Mouse (Mus musculus) kidney, adult 2 months (tissue): Measurements from ENCODE around the gene Vmn1r193. TPM values are rescaled to one million over a fixed set of nuclear protein-coding genes. Genes with fewer than 3 reads are reported as not detected.

Experiments used
- DNase-seq: peaks from one replicate; pipeline ENCODE4 v3.0.0; 2021
- H3K27ac ChIP-seq: fragments of 200-500 bp; 2 replicates; pipeline ENCODE4 v1.5.1; 2012; ENCODE audit warnings: low read depth, low read length, control low read depth, inconsistent platforms; ENCODE audit not compliant: insufficient read depth
- H3K27me3 ChIP-seq: fragments of 200-500 bp; replicated peaks from 2 replicates; pipeline ENCODE4 v1.6.1; 2012; ENCODE audit warnings: mild to moderate bottlenecking, moderate library complexity, low read length, inconsistent platforms; ENCODE audit not compliant: control insufficient read depth, insufficient read depth
- H3K36me3 ChIP-seq: fragments of 200-500 bp; 2 replicates; pipeline ENCODE4 v1.6.1; 2012; ENCODE audit warnings: mild to moderate bottlenecking, moderate library complexity, low read length, inconsistent platforms; ENCODE audit not compliant: control insufficient read depth, insufficient read depth
- H3K4me1 ChIP-seq: fragments of 200-500 bp; 2 replicates; pipeline ENCODE4 v1.6.1; 2011; ENCODE audit warnings: low read length; ENCODE audit not compliant: control insufficient read depth, insufficient read depth
- H3K4me3 ChIP-seq: fragments of 200-500 bp; 2 replicates; pipeline ENCODE4 v1.5.1; 2011; ENCODE audit warnings: mild to moderate bottlenecking, low read depth, low read length, control low read depth; ENCODE audit not compliant: insufficient read depth
- CTCF ChIP-seq: fragments of 200-500 bp; conservative IDR thresholded peaks from 2 replicates; pipeline ENCODE4 v1.5.1; 2011; ENCODE audit warnings: low read depth, mild to moderate bottlenecking, control low read depth, low read length, moderate library complexity, mixed read lengths; ENCODE audit not compliant: insufficient read depth, insufficient read length
- POLR2A ChIP-seq: fragments of 200-500 bp; IDR thresholded peaks from one replicate; pipeline ENCODE4 v1.6.1; 2011; ENCODE audit warnings: low read depth, low read length, control low read depth
- WGBS: fragments of 180-500 bp; shearing (Covaris S2); methylation state at CpG from one replicate; pipeline ENCODE4 v1.1.7; 2018; 5-methylcytosine and 5-hydroxymethylcytosine counted together
- polyA plus RNA-seq: library from polyadenylated mRNA; depleted of rRNA; stranded (reverse); fragments of >200 nt; gene quantifications from 2 replicates; pipeline ENCODE4 v1.2.3, GENCODE M21; 2012; rRNA removed

Vmn1r193 gene
- polyA plus RNA-seq, 1 experiment: not detected

- 80% methylated on average over 1 of the region's 1 CpGs for WGBS
- H3K4me1 ChIP-seq: no peaks in the 10 kb centered on the region
- no peaks in the 10 kb centered on the region for H3K36me3 ChIP-seq
- no peak for DNase-seq
- H3K27me3 ChIP-seq: no peaks in the 10 kb centered on the region
- TF ChIP-seq CTCF: no peak
- no peak for TF ChIP-seq POLR2A
- no peak within 1 kb of the TSS for H3K4me3 ChIP-seq
- H3K27ac ChIP-seq: no peak within 1 kb of the TSS
Measured at GRCm38 (mm10) chr13:22183869-22184268, 39.1 kb downstream of the Vmn1r193 start, which contains the start of gene Vmn1r191. Gene Vmn1r191 (minus strand): TSS chr13:22183969.

- H3K27ac ChIP-seq: no peak overlapping the region
- H3K4me1 ChIP-seq: no peaks in the 10 kb centered on the region
- H3K27me3 ChIP-seq: no peaks in the 10 kb centered on the region
- TF ChIP-seq POLR2A: no peak
- no peak for TF ChIP-seq CTCF
- no peak overlapping the region for H3K4me3 ChIP-seq
- DNase-seq: peak; percentile 76
- H3K36me3 ChIP-seq: no peaks in the 10 kb centered on the region
- 84% methylated on average over 15 of the region's 15 CpGs for whole genome bisulfite sequencing
Measured at GRCm38 (mm10) chr13:22168416-22168815, 54.5 kb downstream of the Vmn1r193 start.

Other genes with a start within 250 kb of the Vmn1r193 start
- 0.04 and 0.06 TPM in 2 replicates for gene Pom121l2, start 242.0 kb downstream of the Vmn1r193 start, polyA plus RNA-seq
- gene Prss16, start 213.4 kb downstream of the Vmn1r193 start, polyA plus RNA-seq: 0.22 TPM in 1 of 2 replicates, not detected in the other
- 0.95 and 3.4 TPM in 2 replicates for gene Hist1h2ah, start 187.6 kb downstream of the Vmn1r193 start, polyA plus RNA-seq
- 4.2 and 6.0 TPM in 2 replicates for gene Hist1h2bk, start 187.3 kb downstream of the Vmn1r193 start, polyA plus RNA-seq
- gene Hist1h4i, start 181.8 kb downstream of the Vmn1r193 start, polyA plus RNA-seq: 10.5 and 12.5 TPM in 2 replicates
- 0.76 TPM in 1 of 2 replicates, not detected in the other for gene Hist1h2ag, start 180.2 kb downstream of the Vmn1r193 start, polyA plus RNA-seq
- 0.92 and 1.0 TPM in 2 replicates for gene Hist1h2bj, start 179.9 kb downstream of the Vmn1r193 start, polyA plus RNA-seq
- not detected in 2 replicates for gene Vmn1r188, start 138.7 kb downstream of the Vmn1r193 start, polyA plus RNA-seq
- not detected in 2 replicates for gene Vmn1r189, start 117.3 kb downstream of the Vmn1r193 start, polyA plus RNA-seq
- not detected in 2 replicates for gene Vmn1r191, start 39.2 kb downstream of the Vmn1r193 start, polyA plus RNA-seq
- not detected in 2 replicates for gene Vmn1r192, start 32.0 kb downstream of the Vmn1r193 start, polyA plus RNA-seq
- not detected in 2 replicates for gene Vmn1r194, start 21.1 kb upstream of the Vmn1r193 start, polyA plus RNA-seq
- gene Vmn1r195, start 47.4 kb upstream of the Vmn1r193 start, polyA plus RNA-seq: not detected in 2 replicates
- gene Vmn1r196, start 66.8 kb upstream of the Vmn1r193 start, polyA plus RNA-seq: not detected in 2 replicates
- not detected in 2 replicates for gene Vmn1r197, start 101.4 kb upstream of the Vmn1r193 start, polyA plus RNA-seq
- gene Vmn1r198, start 127.2 kb upstream of the Vmn1r193 start, polyA plus RNA-seq: not detected in 2 replicates
- gene Vmn1r199, start 156.7 kb upstream of the Vmn1r193 start, polyA plus RNA-seq: not detected in 2 replicates
- gene Vmn1r200, start 167.2 kb upstream of the Vmn1r193 start, polyA plus RNA-seq: not detected in 2 replicates
- not detected in 2 replicates for gene Vmn1r201, start 248.8 kb upstream of the Vmn1r193 start, polyA plus RNA-seq